Mouse (Mus musculus): ENCODE results near the gene Fgfr4.

The Fgfr4 gene

DNA sequence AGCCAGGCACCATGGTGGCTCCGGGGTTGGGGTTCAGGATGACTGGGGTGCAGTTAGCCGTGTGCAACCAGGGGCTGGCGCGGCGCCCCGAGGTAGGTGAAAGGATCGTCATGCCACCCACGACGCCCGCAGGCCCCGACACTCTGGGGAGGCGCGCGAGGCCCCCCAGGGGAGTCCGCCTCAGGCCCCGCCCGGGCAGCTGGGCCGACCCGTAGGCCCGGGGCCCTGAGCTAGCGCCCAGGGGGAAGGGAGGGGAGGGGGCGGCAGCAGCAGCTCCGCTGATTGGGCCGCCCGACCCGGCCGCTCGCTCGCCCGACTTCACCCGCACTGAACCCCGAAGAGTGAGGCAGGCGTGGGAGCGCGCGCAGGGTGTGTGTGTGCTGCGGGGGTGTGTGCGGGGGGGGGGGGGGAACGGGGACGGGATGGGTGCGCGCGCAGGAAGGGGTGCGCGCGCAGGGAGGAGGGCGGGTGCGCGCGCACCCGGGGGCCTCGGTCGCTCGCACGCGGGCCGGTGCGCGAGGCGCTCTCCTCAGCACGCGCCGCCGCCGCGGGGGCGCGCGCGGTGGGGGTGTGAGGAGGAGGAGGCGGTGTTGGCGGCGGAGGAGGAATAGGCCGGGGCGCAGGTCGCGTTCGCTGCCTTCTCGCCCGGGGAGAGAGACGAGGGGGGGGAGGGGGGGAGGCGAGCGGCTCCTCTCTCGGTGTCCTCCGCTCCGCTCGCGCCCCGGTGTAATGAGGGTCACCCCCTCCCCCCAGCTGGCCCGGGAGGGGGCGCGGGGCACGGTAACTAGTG is 59.0 kb downstream of the Fgfr4 start:
- peak; percentile 91 to 94 for DNase-seq

DNA sequence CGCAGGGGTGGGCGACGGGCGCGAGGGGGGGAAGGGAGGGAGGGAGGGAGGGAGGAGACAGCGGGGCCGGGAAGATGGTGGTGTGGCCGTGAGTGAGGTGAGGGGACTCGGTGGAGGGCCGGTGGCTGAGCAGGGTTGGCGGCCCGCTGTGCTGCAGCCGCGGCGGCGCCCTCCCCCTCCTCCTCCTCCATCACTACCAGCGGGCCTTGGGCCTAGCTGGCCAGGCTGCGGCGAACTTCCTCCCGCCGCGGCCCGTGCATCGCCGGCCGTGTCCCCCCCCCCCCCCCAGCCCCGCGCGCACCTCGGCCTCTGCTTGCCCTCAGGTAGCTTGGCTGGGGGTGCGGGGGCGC is 59.5 kb downstream of the Fgfr4 start:
- peak; percentile 80 to 83 for DNase-seq

DNA sequence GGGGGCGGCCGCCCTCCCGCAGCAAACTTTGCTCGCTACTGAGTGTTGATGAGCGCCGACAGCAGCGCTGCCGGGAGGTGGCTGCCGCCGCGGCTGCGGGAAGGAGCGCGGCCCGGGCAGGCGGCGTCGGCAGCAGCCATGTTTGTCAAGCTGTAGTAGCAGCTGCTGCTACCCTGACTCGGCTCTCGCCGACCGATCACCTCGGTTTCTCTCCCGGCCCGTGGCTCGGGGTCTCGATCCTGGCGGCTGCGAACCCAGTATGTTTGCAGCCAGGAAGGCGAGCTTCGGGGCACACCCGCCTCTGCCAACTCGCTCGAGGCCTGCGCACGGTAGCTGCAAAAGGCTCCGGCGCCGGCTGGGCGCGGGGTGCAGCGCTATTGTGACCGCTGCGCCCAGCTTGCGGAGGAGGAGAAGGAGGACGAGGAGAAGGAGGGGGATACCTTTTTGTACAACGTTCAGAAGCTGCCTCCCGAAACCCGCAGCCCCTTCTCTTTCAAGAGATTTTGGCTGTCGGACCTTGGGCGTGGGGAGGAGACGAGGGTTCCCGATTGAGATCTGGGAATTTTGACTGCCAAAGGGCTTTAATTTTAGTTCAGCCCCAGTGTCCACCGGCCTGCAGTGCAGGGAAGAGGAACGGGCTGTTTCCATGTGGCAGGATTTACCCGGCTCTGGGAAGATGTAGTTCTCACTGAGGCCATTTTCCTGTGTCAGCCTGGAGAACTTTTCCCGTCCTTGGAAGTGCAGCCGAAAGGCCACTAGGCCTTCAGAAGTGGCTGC is 60.1 kb downstream of the Fgfr4 start:
- DNase-seq: peak; percentile 73 to 80

DNA sequence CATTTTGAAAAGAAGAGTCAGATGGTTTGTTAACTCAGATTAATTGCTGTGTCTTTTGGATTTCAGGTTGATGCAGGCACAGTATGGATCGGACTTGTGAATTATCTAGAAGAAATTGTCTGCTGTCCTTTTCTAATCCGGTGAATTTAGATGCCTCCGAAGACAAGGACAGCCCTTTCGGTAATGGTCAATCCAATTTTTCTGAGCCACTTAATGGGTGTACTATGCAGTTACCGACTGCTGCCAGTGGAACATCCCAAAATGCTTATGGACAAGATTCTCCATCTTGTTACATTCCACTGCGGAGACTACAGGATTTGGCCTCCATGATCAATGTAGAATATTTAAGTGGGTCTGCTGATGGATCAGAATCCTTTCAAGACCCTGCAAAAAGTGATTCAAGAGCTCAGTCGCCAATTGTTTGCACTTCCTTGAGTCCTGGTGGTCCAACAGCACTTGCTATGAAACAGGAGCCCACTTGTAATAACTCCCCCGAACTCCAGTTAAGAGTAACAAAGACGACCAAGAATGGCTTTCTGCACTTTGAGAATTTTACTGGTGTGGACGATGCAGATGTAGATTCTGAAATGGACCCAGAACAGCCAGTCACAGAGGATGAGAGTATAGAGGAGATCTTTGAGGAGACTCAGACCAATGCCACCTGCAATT is 60.8 kb downstream of the Fgfr4 start:
- DNase-seq: no peak

Data from cerebellum, postnatal 10 days (tissue).